Mouse (Mus musculus) gastrocnemius, postnatal 25 days (tissue): ENCODE results near the gene Areg. TPM values are rescaled to one million over a fixed set of nuclear protein-coding genes. Genes with fewer than 3 reads are reported as not detected.

Experiments
- DNase-seq: peaks from one replicate; pipeline ENCODE4 v3.0.0; 2022
- total RNA-seq, 2 experiments: library from RNA; stranded (reverse); gene quantifications; 1 replicate in 1 of 2; 2 replicates in 1 of 2; pipeline ENCODE4 v1.2.3; 2021

The Areg gene
- total RNA-seq, 2 experiments from 2014 or later, result not detected

DNA sequence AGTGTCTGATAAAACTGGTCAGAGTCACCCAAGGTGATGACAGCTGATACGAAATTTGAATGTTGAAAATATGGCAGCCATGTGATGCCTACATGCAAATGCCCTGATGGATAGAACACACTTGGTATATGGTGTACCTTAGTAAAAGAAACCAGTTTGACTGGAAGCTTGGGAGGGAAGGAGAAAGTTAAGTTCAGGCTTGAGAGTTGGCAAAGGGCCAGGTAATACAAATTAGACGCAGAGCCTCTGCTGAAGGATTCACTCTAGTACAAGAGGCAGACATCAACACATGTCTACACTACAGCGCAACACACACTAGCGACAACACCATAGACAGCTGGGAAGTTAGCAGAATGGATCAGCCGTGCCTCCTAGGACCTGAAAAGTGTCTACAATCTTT is 27.2 kb downstream of the Areg start:
- no peak for DNase-seq

DNA sequence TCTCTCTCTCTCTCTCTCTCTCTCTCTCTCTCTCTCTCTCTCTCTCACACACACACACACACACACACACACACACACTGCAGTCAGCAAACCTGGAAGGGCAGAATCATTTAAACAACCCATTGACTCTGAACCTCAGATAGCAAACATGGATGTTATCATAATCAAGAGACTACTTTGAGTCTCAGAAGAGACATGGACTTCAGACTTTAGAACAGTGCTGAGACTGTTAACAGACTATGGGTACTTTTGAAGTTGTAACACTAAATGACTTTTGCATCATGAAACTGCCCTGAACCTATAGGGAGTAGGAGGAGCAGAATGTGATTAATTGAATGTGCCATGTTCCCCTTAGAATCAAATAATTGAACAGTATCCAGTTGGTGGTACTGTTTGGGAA is 37.0 kb downstream of the Areg start:
- no peak for DNase-seq

DNA sequence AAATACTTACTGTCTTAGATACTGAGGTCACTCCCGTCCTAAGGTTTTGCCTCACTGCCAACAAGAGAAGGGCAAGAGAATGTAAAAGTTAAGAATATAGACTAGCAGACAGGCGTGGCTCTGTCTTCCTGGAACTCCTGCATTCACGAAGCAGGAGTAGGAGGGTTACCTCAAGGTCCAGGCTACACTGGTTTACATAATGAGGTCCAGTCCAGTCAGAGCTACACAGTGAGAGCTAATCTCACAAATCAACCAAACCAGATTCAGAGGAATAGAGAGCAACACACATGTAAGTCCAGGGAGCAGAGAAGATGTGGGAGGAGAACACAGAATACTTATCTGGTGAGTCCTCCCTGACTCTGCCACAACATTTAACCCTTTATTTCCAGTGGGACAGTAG is 55.2 kb downstream of the Areg start:
- DNase-seq, result no peak

Other genes starting within 250 kb of the Areg start
- under 1 TPM in 1 of 2 experiments, not detected in 1; 0.24 TPM for gene Cxcl1, start 248.4 kb upstream of the Areg start, total RNA-seq
- gene Cxcl2, start 235.7 kb upstream of the Areg start, total RNA-seq, result not detected
- gene Mthfd2l, start 208.5 kb upstream of the Areg start, total RNA-seq, result 1 to 10 TPM; 6.5 to 8.8 TPM
- gene Epgn, start 112.1 kb upstream of the Areg start, total RNA-seq, result under 1 TPM; 0.28 to 0.59 TPM
- gene Ereg, start 65.0 kb upstream of the Areg start, total RNA-seq, result not detected